Mouse (Mus musculus) urinary bladder, adult 18-20 months (tissue): ENCODE measurements around the gene Grap2.

Experiments
- DNase-seq, 2 experiments: peaks; one replicate each; pipeline ENCODE4 v3.0.0; 2022; ENCODE audit warnings: low spot score in 2 of 2, mixed read lengths in 2 of 2

The Grap2 gene

DNA sequence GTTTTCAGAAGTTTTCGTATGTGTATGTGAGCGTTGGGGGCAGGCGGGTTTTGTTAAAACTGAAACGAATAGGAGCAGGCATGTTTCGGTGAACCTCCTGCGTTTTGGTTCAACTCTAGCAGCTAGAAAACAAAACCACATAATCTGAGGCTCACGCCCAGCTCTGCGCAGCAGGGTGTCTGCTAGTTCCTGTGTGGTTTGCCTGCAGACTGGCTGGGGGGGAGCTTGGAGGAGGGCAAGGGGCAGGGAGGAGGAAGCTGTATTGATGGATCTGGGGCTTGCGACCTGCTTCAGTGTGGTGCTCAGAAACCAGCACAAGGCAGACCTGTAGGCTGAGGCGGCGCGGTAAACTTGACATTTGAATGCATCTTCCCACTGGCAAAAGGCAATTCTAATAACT lies at the start of gene Grap2:
TSS of gene Grap2 (plus strand) at position 304 of the 400 bp plus-strand sequence.
- no peak for DNase-seq

DNA sequence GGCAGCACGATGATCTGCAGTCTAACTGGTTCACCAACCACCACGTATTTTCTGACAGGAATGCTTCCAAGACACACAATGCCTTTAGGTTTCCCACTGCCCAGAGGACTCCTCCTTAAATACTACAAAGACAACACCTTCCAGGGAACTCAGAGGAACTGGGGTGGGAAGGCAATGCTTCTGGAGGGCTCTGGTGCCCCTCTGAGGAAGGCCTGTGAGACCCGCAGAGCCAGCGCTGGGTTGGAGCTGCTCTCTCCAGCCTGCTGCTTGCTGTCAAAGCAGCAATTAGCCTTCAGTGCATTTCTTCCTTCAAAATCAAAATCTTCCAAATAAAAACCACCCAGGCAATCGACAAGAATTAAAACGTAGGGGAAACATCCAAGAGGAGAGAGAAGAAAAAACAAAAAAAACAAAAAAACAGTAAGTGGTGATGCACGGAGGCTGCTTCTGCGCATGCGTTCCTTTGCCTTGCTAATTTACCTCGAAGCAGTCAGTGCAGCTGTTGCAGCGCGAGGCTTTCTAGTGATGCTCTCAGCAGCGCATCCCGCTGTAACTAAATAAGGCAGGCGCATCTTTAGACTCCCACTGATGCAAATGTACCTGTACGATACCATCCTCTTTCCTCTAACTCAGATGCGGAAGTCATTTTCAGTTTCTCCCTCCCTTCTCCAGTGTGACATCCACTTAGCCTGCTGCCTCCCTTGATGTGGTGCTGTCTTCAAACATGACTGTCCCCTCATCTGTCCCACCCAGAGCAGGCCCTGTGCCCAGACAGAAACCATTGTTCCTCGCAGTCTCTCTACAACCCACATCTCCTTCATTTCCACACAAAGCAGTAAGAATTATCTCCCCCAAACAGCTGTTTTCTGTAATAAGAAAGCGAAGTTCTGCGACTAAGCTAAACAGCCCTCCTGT lies 42.2 kb upstream of the Grap2 start:
- DNase-seq: no peak

DNA sequence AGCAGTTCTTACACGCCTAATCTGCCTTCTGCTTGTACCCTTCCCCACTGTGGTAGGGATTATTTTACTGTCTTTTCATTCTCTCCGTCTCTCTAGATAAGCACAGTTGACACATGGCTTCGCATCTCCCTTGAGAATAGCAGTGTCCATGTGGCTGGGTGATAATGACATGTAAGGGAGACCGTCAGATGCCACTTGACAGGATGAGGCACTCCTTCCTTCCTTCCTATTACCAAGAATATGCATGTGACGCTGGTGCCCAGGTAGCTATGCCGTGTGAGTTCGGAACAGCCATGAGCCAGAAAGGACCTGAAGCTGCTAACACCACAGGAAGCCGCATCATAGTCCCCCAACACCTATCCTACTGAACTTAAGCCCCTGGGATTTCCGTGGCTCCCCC lies 41.4 kb upstream of the Grap2 start:
- no peak for DNase-seq

DNA sequence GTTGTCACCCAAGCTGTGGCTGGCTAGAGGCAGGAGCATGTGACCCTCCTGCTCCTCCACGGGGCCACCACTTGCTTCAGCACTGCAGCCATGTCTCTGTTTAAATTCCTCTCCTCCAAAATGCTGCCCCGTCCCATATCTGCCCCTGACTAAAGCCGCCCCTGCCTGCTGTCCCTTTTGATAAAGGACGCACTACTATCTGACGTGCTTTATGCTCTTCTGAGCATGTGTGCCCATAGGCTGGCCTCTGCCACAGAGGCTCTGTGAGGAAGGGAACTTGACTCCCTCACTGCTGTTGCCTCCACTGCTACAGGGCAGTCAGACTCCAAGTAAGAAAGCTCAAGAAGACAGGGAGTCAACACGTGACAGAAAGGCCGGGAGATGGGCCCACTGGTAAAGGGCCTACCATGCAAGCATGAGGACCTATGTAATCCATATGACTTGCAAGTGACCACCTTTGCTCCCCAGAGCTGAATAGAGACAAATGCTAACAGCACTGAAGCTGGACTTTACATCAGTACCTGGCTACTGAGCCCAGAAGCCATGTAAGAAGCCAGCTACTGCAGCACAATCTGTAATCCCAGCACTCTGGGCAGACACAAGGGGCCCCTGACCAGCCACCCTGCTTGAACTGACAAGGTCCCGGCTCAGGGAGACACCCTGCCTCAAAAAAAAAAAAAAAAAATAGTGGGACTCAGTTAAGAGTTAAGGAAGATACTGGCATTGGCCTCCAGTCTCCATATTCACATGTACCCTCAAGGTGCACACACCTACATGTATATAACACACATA lies 39.9 kb upstream of the Grap2 start:
- DNase-seq: no peak

DNA sequence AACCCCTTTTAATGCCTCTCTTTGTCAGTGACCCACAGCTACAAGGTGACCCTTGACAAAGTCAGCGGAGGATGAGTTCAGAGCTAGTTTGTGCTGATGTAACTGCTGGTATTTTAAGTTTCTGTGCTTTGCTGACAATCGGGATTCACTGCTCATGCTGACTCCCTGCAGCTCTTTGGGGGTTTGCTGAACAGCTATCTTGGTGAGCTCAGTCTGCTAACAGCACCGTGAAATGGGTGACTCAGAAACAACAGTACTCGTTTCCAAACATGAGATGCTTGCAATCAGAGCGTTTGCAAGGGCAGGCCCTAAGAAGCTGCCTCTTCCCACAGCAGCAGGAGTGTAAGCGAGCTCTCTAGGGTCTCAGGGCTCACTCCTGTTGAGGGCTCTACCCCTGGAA lies 39.1 kb upstream of the Grap2 start:
- no peak for DNase-seq

DNA sequence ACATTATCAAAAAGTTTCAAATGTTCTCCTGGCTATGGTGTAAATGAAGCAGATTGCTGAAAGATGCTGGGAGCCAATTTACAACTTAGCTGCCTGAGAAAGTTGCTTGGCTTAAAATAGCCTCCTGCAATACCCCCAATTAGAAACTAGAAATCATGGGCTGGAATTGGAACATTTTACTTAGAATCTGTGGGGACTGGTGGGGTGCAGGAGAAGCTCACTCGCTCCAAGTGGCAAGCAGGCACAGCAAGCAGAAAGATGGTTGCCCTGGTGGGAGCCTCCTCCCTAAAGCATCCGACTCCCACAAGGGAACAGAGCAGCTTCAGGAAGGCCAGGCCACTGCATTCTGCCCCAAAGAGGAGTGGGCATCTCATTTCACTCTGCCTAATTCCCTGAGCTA lies 36.3 kb upstream of the Grap2 start:
- no peak for DNase-seq

DNA sequence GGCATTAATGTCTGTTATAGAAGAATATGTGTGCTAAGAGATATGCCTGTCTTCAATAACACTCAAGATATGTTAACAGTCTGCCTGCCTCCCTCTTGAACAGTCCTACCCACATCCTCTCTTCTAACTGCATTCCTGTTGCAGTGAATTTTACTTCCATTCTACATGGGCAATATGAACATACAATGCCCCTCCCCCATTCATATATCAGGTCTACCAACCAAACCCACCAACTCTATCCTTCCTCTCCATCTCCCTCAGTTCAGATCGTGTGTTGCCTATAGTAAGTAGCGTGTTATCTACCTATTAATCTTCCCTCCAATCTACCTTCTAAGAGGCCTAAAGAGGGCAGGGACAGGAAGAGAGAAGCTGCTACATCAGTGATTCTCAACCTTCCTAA lies 34.3 kb upstream of the Grap2 start:
- no peak for DNase-seq

- no peak for DNase-seq
Observed at GRCm38 (mm10) chr15:80538671-80539340, 33.6 kb upstream of the Grap2 start.

DNA sequence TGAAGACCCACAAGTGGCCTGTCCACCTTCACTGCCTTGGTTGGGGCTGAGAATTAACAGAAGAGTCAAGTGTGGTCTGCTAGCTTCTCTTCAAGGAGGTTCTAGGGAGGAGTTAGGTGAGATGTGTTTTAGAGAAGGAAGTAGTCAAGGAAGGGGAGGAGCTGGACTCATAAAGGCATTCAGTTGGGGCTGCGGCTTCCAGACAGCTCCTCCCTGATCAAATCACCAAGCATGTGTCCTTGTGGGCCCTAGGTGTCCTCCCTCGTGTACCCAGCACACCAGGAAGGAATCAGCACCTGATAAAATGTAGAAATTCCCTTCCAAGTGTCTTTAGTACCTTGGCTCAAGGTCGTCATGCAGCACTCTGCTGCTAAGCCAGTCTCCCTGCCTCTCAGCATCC lies 28.3 kb upstream of the Grap2 start:
- DNase-seq: no peak

DNA sequence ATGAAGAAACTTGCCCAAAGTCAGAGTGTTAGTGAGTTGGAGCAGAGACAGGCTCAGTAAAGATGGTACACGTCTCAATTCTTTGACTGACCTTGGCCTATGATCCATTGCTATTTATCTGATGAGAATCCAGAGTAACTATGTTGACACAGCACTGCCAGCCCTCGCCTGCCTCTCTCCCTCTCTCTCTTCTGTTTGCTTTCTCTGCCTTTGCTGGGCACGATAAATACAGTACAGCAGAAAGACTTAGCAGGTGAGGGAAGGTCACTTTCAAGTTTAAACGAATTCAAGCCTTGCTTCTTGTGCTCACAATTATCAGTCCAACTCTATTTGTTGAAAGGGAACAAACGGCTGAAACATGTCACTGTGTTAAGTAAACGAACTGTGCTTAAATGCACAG lies 27.0 kb upstream of the Grap2 start:
- DNase-seq: no peak

DNA sequence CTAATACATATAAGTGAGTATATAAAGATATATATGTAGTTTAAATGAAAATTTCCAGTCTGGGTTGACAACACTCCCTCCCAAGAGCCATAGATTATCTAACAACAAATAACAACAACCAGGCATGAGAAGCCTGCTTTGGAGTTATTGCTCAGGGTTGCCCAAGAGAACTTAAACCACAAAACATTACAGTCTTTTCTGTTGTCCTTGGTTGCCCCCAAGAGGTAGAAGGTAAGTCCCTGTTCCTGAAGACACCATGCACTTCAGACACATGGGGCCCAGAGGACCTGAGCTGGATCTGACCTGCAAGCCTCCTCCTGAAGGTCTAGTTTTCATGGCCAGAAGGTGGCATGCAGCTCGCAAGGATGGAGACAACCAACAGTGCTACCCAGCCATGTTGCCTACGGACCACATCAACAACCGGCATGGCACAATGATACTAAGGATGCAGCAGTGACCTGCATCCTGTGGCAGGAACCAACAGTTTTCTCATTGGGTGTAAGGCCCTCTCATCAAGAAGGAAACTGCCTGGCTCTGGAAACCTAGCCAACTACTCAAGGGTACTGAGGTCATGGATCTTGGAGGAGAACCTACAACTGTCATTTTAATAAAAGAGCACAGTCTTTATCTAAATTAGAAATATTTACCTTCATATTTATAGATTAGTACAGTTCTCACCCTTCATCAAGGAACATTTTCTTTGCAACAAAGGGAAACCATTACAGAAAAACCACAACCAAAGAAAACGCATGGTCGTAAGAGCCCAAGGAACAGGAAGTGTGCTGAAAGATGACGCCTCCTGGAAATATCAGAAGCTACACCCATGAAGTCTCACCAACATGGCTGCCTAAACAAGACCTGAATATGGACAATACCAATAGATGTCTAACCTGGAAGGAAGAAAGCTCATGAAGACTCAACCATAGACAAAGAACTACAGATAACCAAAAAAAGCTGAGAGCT lies 17.3 kb upstream of the Grap2 start:
- DNase-seq: no peak

DNA sequence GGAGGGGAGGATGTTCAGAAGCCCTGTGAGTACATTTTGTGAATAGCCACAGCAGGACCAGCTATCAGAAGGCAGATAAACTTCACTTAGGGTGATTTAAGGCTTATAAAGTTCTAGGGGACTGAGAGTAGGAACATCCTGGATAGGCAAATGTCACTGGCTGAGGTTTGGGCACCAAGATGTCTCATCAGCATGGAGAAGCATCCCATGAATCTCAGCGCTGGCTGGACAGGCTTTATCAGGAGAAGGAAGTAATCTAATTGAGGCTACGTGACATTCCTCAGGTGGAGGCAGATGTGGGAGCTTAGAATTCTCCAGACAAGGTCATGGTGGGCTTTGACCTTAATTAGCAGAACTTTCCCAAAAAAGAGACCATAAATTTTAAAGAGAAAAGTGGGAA lies 16.4 kb upstream of the Grap2 start:
- no peak for DNase-seq

DNA sequence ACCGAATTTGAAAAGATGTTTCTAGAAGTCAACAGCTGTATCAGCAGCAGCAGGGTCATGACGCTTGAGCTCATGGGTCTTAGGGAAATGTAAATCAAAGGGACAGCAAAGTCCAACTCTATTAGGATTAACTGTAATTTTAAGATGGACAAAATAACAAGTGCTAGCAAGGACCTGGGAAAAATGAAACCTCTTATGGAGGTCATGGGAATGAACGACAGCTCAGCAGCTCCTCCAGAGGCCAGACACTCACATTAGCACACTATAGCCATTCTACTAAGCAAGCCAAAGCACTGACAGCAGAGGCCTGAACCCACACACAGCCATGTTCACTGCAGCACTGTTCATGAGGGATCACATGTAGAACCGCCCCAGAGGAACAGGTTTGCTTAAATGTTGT lies 14.6 kb upstream of the Grap2 start:
- DNase-seq: no peak

GRCm38 (mm10) chr15:80559534-80559933 lies 12.9 kb upstream of the Grap2 start:
- no peak for DNase-seq

GRCm38 (mm10) chr15:80559978-80560377 lies 12.4 kb upstream of the Grap2 start:
- DNase-seq: no peak

GRCm38 (mm10) chr15:80560646-80561580 lies 11.5 kb upstream of the Grap2 start:
- DNase-seq: peak in 1 of 2 experiments; percentile 23

DNA sequence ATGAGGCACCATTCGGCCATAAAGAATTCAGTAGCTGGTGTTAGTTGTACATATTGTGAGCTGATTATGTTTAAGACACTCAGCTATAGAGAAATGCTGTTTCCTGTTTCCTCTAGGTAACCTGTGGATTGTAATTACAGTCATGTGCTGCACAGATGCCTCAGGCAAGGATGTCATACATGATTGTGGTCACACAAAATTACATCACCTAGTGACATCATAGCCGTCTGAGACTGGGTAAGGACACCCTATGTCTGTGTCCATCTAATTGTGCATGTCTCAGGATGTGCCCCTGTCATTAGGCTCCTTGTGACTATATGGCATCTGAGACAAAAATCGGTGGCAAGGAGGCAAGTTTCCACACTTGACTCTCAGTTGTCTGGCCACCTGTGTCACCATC lies 9.9 kb upstream of the Grap2 start:
- DNase-seq: no peak

DNA sequence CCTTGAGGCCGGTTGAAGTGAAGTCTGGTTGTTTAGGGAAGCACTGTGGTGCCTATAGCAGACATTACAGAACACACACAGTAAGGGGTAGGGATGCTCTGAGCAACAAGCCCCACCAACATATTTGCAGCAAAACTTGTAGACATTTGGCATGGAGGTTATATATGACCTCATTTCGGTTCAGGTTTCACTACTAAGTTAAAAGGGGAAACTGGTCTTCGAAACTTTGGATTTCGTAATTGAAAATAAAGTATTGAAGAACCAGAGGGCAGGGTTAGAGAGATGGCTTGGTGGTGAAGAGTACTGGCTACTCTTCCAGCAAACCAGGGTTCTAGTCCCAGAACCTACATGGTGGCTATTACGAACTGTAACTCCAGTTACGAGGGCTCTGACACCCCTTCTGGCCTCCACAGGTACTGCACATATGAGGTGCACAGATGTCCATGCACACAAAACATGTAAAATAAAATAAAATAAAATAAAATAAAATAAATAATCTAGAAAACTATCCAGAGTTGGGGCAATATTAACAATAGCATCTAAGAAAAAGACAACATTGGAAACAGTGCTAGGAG lies 8.7 kb upstream of the Grap2 start:
- DNase-seq: no peak

DNA sequence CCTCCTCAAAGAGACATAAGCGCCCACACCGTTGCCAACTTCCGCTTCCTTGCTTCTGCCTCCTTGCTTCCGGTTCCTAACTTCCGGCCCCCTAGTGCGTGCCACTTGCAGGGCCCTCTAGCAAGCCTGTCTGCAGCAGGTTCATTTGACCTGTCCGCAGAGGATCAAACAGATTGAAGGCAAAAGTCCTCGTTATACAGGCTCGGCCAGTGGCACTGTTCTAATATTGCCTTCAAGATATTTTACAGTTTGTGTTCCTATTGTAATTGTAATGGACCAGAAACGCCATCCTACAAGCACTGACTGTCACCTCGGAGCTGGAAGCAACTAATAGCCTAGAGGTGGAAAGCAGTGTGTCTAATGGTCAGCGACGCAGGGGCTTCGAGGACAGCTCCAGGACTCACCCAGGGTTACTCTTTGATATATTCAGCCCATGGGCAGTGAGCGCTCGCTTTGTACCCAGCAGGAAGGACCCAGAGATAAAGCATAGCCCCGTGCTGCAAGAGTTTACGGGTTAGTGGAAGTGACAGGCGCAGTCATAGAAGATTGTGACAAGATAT lies 7.2 kb upstream of the Grap2 start, which contains the start of gene Enthd1:
TSS of gene Enthd1 (minus strand) at position 51 of the 560 bp plus-strand sequence.
- no peak for DNase-seq
